Mouse (Mus musculus) megakaryocyte, embryonic 14.5 days (primary cell): ENCODE measurements at regions not wholly inside any gene's neighbourhood (a gene's known extent, or its start where the extent isn't known, plus 50 kb on each side); places are given as distances from the start of the nearest gene placed in this dataset.

Source experiments
- FLI1 ChIP-seq: IDR thresholded peaks from 2 replicates; pipeline ENCODE4 v1.6.1; 2012; ENCODE audit warnings: low read length, inconsistent platforms, mixed read lengths
- GATA1 ChIP-seq: IDR thresholded peaks from 3 replicates; pipeline ENCODE4 v1.6.1; 2012; ENCODE audit warnings: mixed read lengths, low read length, inconsistent platforms, borderline replicate concordance

DNA sequence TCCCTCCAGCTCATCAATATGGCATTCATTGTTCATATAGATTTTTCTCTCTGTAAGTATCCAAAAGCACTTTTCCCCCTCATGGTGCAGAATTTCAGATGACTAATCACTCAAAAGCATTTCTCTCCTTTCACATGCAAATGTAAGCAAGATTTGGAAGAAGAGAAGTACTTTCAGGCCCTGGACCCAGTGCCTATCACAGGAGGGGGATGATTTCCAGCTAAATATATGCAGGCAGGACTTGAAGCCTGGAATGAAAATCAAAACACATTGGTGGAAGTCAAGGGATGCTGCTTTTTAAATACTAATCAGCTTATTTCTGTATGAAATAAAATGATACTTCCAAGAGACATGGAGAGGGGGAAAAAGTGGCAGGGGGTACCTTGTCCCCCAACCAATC, 195.9 kb upstream of the Gm49339 start:
- TF ChIP-seq GATA1 = no peak
- TF ChIP-seq FLI1 = no peak
